Mouse (Mus musculus) B cell, adult 67 days (primary cell): Measurements from ENCODE around the gene Gtf3c5. TPM values are rescaled to one million over a fixed set of nuclear protein-coding genes. Genes with fewer than 3 reads are reported as not detected.

ENCODE experiments used
- total RNA-seq, 2 experiments: library from RNA; stranded (reverse); gene quantifications; 4 replicates each; pipeline ENCODE4 v1.2.4; 2023

The Gtf3c5 gene
- total RNA-seq: 10 to 100 TPM; 27.5 to 31.1 TPM

GRCm38 (mm10) chr2:28583651-28584050 is at the start of gene Gtf3c5:
Gtf3c5 (minus strand) TSS chr2:28583751.

GRCm38 (mm10) chr2:28621664-28622171 is 38.2 kb upstream of the Gtf3c5 start, which contains the start of gene Gfi1b:
Gfi1b (minus strand) TSS chr2:28621982.

GRCm38 (mm10) chr2:28563303-28563702 is 20.2 kb downstream of the Gtf3c5 start, which contains the start of gene Cel:
Cel (minus strand) TSS chr2:28563403.

Other genes starting within 250 kb of the Gtf3c5 start
- gene Ppp1r26, start 137.0 kb downstream of the Gtf3c5 start, total RNA-seq: under 1 TPM in 1 of 2 experiments, not detected in 1; 0.09 TPM
- not detected for gene 1700007K13Rik, start 117.4 kb downstream of the Gtf3c5 start, total RNA-seq
- 10 to 100 TPM; 25.9 to 27.7 TPM for gene Mrps2, start 115.7 kb downstream of the Gtf3c5 start, total RNA-seq
- gene Gbgt1, start 86.9 kb downstream of the Gtf3c5 start, total RNA-seq: not detected
- 1 to 10 TPM in 1 of 2 experiments, not detected in 1; 3.0 TPM for gene Gm10134, start 77.7 kb downstream of the Gtf3c5 start, total RNA-seq
- 100 to 1,000 TPM in 1 of 2 experiments, 10 to 100 TPM in 1; 68.6 to 101 TPM for gene Ralgds, start 70.6 kb downstream of the Gtf3c5 start, total RNA-seq
- gene Cel, start 20.3 kb downstream of the Gtf3c5 start, total RNA-seq: not detected
- not detected for gene Gfi1b, start 38.2 kb upstream of the Gtf3c5 start, total RNA-seq
- gene Tsc1, start 57.5 kb upstream of the Gtf3c5 start, total RNA-seq: 10 to 100 TPM; 43.8 to 51.3 TPM
- 1 to 10 TPM; 2.6 to 3.2 TPM for gene Spaca9, start 116.0 kb upstream of the Gtf3c5 start, total RNA-seq
- gene Ak8, start 116.4 kb upstream of the Gtf3c5 start, total RNA-seq: 1 to 10 TPM in 1 of 2 experiments, under 1 TPM in 1; 0.99 to 1.7 TPM